In genomic region chr19:6502543-6503319, GRCm38 (mm10) we compare ENCODE assay signal across 8 mouse cellular contexts. TPM values are rescaled to one million over a fixed set of nuclear protein-coding genes. Genes with fewer than 3 reads are reported as not detected.
DNase-seq lines count a peak whose midpoint lies in the region; ATAC-seq lines count a peak whose summit lies in the region.

No protein-coding gene starts in this region.

- peaks cover 68% of the 10 kb centered on the region for H3K27me3 ChIP-seq in embryonic facial prominence, embryonic 14.5 days (replicated peaks; ENCODE audit: control insufficient read depth, insufficient read depth, low read length)
- peaks cover 11% of the 10 kb centered on the region for H3K27me3 ChIP-seq in hindbrain, embryonic 11.5 days (ENCODE audit: control insufficient read depth, insufficient read depth, low read length)
- H3K27me3 ChIP-seq in splenic B cell, adult 2 months (ENCODE audit: control insufficient read depth, insufficient read depth, low read length, poor library complexity, severe bottlenecking): no peaks in the 10 kb centered on the region

- WGBS in embryonic facial prominence, embryonic 14.5 days: 6% methylated on average over 19 of the region's 20 CpGs
- WGBS in hindbrain, embryonic 11.5 days: 5% methylated on average over 20 of the region's 20 CpGs

- H3K4me2 ChIP-seq in embryonic facial prominence, embryonic 14.5 days (ENCODE audit: low read depth, low read length): peak overlapping the region; percentile 63
- peak overlapping the region; percentile 93 for H3K4me2 ChIP-seq in hindbrain, embryonic 11.5 days (replicated peaks; ENCODE audit: low read depth, low read length)

- no peak overlapping the region for H3K9ac ChIP-seq in embryonic facial prominence, embryonic 14.5 days (ENCODE audit: low read depth, low read length)
- H3K9ac ChIP-seq in hindbrain, embryonic 11.5 days (ENCODE audit: low read depth, low read length): peak overlapping the region; percentile 52

- H3K9me3 ChIP-seq in embryonic facial prominence, embryonic 14.5 days (ENCODE audit: control insufficient read depth, low read length): no peaks in the 10 kb centered on the region
- no peaks in the 10 kb centered on the region for H3K9me3 ChIP-seq in hindbrain, embryonic 11.5 days (ENCODE audit: control insufficient read depth, low read length)

- peak; percentile 5; the same call in 1 of the 2 replicates for ATAC-seq in embryonic facial prominence, embryonic 14.5 days (ENCODE audit: low read depth)
- peak; percentile 36 for ATAC-seq in hindbrain, embryonic 11.5 days (ENCODE audit: low FRiP score)

- peak; percentile 73 for DNase-seq in cerebellum, adult 11-12 months
- no peak for DNase-seq in cerebellum, postnatal 4 days (ENCODE audit: low spot score in 2 of 2)
- peak; percentile 87 for DNase-seq in ZHBTc4 (ENCODE audit: low read depth, low spot score)
- peak; percentile 90 for DNase-seq in embryonic facial prominence, embryonic 14.5 days (ENCODE audit: low spot score)
- peak; percentile 76 for DNase-seq in hindbrain, embryonic 11.5 days (ENCODE audit: low spot score)
- DNase-seq in layer of hippocampus, adult 9-10 months (ENCODE audit: low spot score): peak; percentile 59
- DNase-seq in lung, postnatal 25 days (ENCODE audit: low spot score): peak; percentile 10
- DNase-seq in splenic B cell, adult 2 months (ENCODE audit: low read depth, low spot score): peak; percentile 42

- H3K4me1 ChIP-seq in embryonic facial prominence, embryonic 14.5 days (ENCODE audit: control insufficient read depth, insufficient read depth, low read length): peaks cover 10% of the 10 kb centered on the region
- H3K4me1 ChIP-seq in hindbrain, embryonic 11.5 days (replicated peaks; ENCODE audit: control insufficient read depth, insufficient read depth, low read length): 0 out of 2 replicates have a peak, but pooled peaks cover 2% of the 10 kb centered on the region

- H3K4me3 ChIP-seq in embryonic facial prominence, embryonic 14.5 days (ENCODE audit: low read depth, low read length): peak overlapping the region; percentile 30
- H3K4me3 ChIP-seq in hindbrain, embryonic 11.5 days (ENCODE audit: low read depth, low read length): peak overlapping the region; percentile 34

- H3K36me3 ChIP-seq in embryonic facial prominence, embryonic 14.5 days (ENCODE audit: control insufficient read depth, insufficient read depth, low read length): no peaks in the 10 kb centered on the region
- H3K36me3 ChIP-seq in hindbrain, embryonic 11.5 days (ENCODE audit: control insufficient read depth, insufficient read depth, low read length): no peaks in the 10 kb centered on the region
- H3K36me3 ChIP-seq in splenic B cell, adult 2 months (ENCODE audit: control insufficient read depth, insufficient read depth, low read length, poor library complexity, severe bottlenecking): no peaks in the 10 kb centered on the region

- H3K27ac ChIP-seq in embryonic facial prominence, embryonic 14.5 days (replicated peaks; ENCODE audit: low read depth, low read length): no peak overlapping the region; the same call in 1 of the 2 replicates
- H3K27ac ChIP-seq in hindbrain, embryonic 11.5 days (ENCODE audit: low read depth, low read length): peak overlapping the region; percentile 79

RNA-seq across cellular contexts. Expression of gene Slc22a12, which starts 40.1 kb away (rescaled TPM):
- not detected in 2 replicates for polyA plus RNA-seq in embryonic facial prominence, embryonic 14.5 days (2014; fragmentation: Nextera tagmentation; extraction: Ambion mirVana)
- polyA plus RNA-seq in hindbrain, embryonic 11.5 days (2014; fragmentation: Nextera tagmentation; extraction: Ambion mirVana): not detected in 2 replicates

Comparison
In these comparisons a context has a peak if more than half of its experiments do, and no peak if none do; other contexts are left out.
1. DNase-seq: peak in cerebellum, adult 11-12 months (single experiment), ZHBTc4 (single experiment), embryonic facial prominence, embryonic 14.5 days (single experiment), hindbrain, embryonic 11.5 days (single experiment), layer of hippocampus, adult 9-10 months (single experiment), lung, postnatal 25 days (single experiment) and splenic B cell, adult 2 months (single experiment); none in cerebellum, postnatal 4 days (0 of 2).